Mouse (Mus musculus) skeletal muscle tissue, postnatal 0 days (tissue): ENCODE measurements around the gene Ccdc65. TPM values are rescaled to one million over a fixed set of nuclear protein-coding genes. Genes with fewer than 3 reads are reported as not detected.

ENCODE experiments used
- polyA plus RNA-seq: library from polyadenylated mRNA; unstranded; fragments of >200 nt; fragmentation: Nextera tagmentation; extraction: Ambion mirVana; gene quantifications from 2 replicates; pipeline ENCODE4 v1.2.1, GENCODE M21; 2015

Ccdc65 gene
- polyA plus RNA-seq = 0.09 TPM in 2 replicates

GRCm38 (mm10) chr15:98707766-98708372 lies at the start of gene Ccdc65:
Gene Ccdc65 (plus strand): TSS chr15:98708207.

GRCm38 (mm10) chr15:98662567-98663545 lies 45.2 kb upstream of the Ccdc65 start, which contains the start of gene Ddx23:
Gene Ddx23 (minus strand): TSS chr15:98662894.

GRCm38 (mm10) chr15:98676940-98677728 lies 30.9 kb upstream of the Ccdc65 start, which contains the start of gene Rnd1:
Gene Rnd1 (minus strand): TSS chr15:98677461.

GRCm38 (mm10) chr15:98727443-98728321 lies 19.7 kb downstream of the Ccdc65 start, which contains the start of gene Fkbp11:
Gene Fkbp11 (minus strand): TSS chr15:98728198.

GRCm38 (mm10) chr15:98762670-98763529 lies 54.9 kb downstream of the Ccdc65 start, which contains the start of gene Arf3:
Gene Arf3 (minus strand): TSS chr15:98763214.

Other genes starting within 250 kb of the Ccdc65 start
- gene OR5BS1P, start 238.3 kb upstream of the Ccdc65 start, polyA plus RNA-seq = not detected in 2 replicates
- gene Lalba, start 225.5 kb upstream of the Ccdc65 start, polyA plus RNA-seq = 0.17 TPM in 1 of 2 replicates, not detected in the other
- gene Olfr279, start 215.8 kb upstream of the Ccdc65 start, polyA plus RNA-seq = not detected in 2 replicates
- 69.9 and 72.5 TPM in 2 replicates for gene Kansl2, start 173.9 kb upstream of the Ccdc65 start, polyA plus RNA-seq
- 22.4 and 22.8 TPM in 2 replicates for gene Ccnt1, start 137.3 kb upstream of the Ccdc65 start, polyA plus RNA-seq
- not detected in 2 replicates for gene 4930415O20Rik, start 137.2 kb upstream of the Ccdc65 start, polyA plus RNA-seq
- gene Adcy6, start 98.1 kb upstream of the Ccdc65 start, polyA plus RNA-seq = 9.2 and 10.9 TPM in 2 replicates
- gene Cacnb3, start 77.4 kb upstream of the Ccdc65 start, polyA plus RNA-seq = 5.6 and 8.6 TPM in 2 replicates
- gene Ddx23, start 45.3 kb upstream of the Ccdc65 start, polyA plus RNA-seq = 10.8 and 12.4 TPM in 2 replicates
- gene Rnd1, start 30.7 kb upstream of the Ccdc65 start, polyA plus RNA-seq = 0.36 and 0.50 TPM in 2 replicates
- 25.1 and 47.1 TPM in 2 replicates for gene Fkbp11, start 20.0 kb downstream of the Ccdc65 start, polyA plus RNA-seq
- 11.0 and 13.7 TPM in 2 replicates for gene Arf3, start 55.0 kb downstream of the Ccdc65 start, polyA plus RNA-seq
- 0.28 and 0.37 TPM in 2 replicates for gene Wnt10b, start 69.9 kb downstream of the Ccdc65 start, polyA plus RNA-seq
- 0.09 and 0.13 TPM in 2 replicates for gene Wnt1, start 81.7 kb downstream of the Ccdc65 start, polyA plus RNA-seq
- gene Ddn, start 101.3 kb downstream of the Ccdc65 start, polyA plus RNA-seq = not detected in 2 replicates
- gene Prkag1, start 123.3 kb downstream of the Ccdc65 start, polyA plus RNA-seq = 45.5 and 53.7 TPM in 2 replicates
- gene Kmt2d, start 163.0 kb downstream of the Ccdc65 start, polyA plus RNA-seq = 6.1 and 6.8 TPM in 2 replicates
- gene Rhebl1, start 186.3 kb downstream of the Ccdc65 start, polyA plus RNA-seq = 4.3 and 6.7 TPM in 2 replicates
- 4.0 and 4.3 TPM in 2 replicates for gene Dhh, start 190.3 kb downstream of the Ccdc65 start, polyA plus RNA-seq
- 8.9 and 9.5 TPM in 2 replicates for gene Lmbr1l, start 210.0 kb downstream of the Ccdc65 start, polyA plus RNA-seq
- 399 and 497 TPM in 2 replicates for gene Tuba1b, start 226.4 kb downstream of the Ccdc65 start, polyA plus RNA-seq
- gene Gm49450, start 245.3 kb downstream of the Ccdc65 start, polyA plus RNA-seq = not detected in 2 replicates
- gene Tuba1a, start 245.5 kb downstream of the Ccdc65 start, polyA plus RNA-seq = 467 and 630 TPM in 2 replicates